Mouse (Mus musculus) NIH3T3 (cell line): ENCODE measurements around the gene Sec23a.
"Not testable (repeated sequence)": the region's sequence is repeated elsewhere in the genome, so short reads cannot be mapped to it uniquely, and the experiment has no call there.

Source experiments
- DNase-seq: peaks from one replicate; pipeline ENCODE4 v3.0.0-alpha.2; 2012; ENCODE audit warnings: low read depth

Gene Sec23a

GRCm38 (mm10) chr12:59011844-59012709, at the start of gene Sec23a:
TSS of gene Sec23a (minus strand) at chr12:59012017.
- DNase-seq = peak; percentile 99

- peak; percentile 88 for DNase-seq
Observed at GRCm38 (mm10) chr12:59060993-59061595, 49.3 kb upstream of the Sec23a start, which contains the start of gene Trappc6b. TSS of gene Trappc6b (minus strand) at chr12:59061472.

- DNase-seq = peak; percentile 51
Observed at GRCm38 (mm10) chr12:59060322-59060721, 48.5 kb upstream of the Sec23a start.

- DNase-seq = not testable (repeated sequence)
Observed at GRCm38 (mm10) chr12:59058242-59058641, 46.4 kb upstream of the Sec23a start.

- DNase-seq = no peak
Observed at GRCm38 (mm10) chr12:59056222-59056621, 44.4 kb upstream of the Sec23a start.

- DNase-seq = no peak
Observed at GRCm38 (mm10) chr12:59055196-59055850, 43.5 kb upstream of the Sec23a start.

- DNase-seq = no peak
Observed at GRCm38 (mm10) chr12:59053976-59054375, 42.2 kb upstream of the Sec23a start.

GRCm38 (mm10) chr12:59053166-59053565, 41.3 kb upstream of the Sec23a start:
- DNase-seq = no peak

- no peak for DNase-seq
Observed at GRCm38 (mm10) chr12:59052470-59052869, 40.7 kb upstream of the Sec23a start.

- DNase-seq = no peak
Observed at GRCm38 (mm10) chr12:59040851-59041250, 29.0 kb upstream of the Sec23a start.

GRCm38 (mm10) chr12:59039971-59040844, 28.4 kb upstream of the Sec23a start:
- peak; percentile 14 for DNase-seq

GRCm38 (mm10) chr12:59039162-59039970, 27.5 kb upstream of the Sec23a start:
- no peak for DNase-seq

- DNase-seq = peak; percentile 24
Observed at GRCm38 (mm10) chr12:59032101-59032500, 20.3 kb upstream of the Sec23a start.

- DNase-seq = no peak
Observed at GRCm38 (mm10) chr12:59021306-59021705, 9.5 kb upstream of the Sec23a start.

GRCm38 (mm10) chr12:59019891-59020290, 8.1 kb upstream of the Sec23a start:
- no peak for DNase-seq

- DNase-seq = no peak
Observed at GRCm38 (mm10) chr12:59017970-59018369, 6.2 kb upstream of the Sec23a start.

- peak; percentile 95 for DNase-seq
Observed at GRCm38 (mm10) chr12:59013234-59013633, 1.4 kb upstream of the Sec23a start, which contains the start of gene Gemin2. TSS of gene Gemin2 (plus strand) at chr12:59013393.

GRCm38 (mm10) chr12:59012710-59013091, 884 bp upstream of the Sec23a start:
- peak; percentile 30 for DNase-seq

GRCm38 (mm10) chr12:59011275-59011843, 458 bp downstream of the Sec23a start:
- no peak for DNase-seq

GRCm38 (mm10) chr12:59010482-59010881, 1.3 kb downstream of the Sec23a start:
- DNase-seq = peak; percentile 73
